Mouse (Mus musculus): ENCODE results near the gene Fnip2. TPM values are rescaled to one million over a fixed set of nuclear protein-coding genes. Genes with fewer than 3 reads are reported as not detected.

The Fnip2 gene
- total RNA-seq, 4 experiments from 2014 or later: 12.9 to 23.2 (median 16.2) TPM

DNA sequence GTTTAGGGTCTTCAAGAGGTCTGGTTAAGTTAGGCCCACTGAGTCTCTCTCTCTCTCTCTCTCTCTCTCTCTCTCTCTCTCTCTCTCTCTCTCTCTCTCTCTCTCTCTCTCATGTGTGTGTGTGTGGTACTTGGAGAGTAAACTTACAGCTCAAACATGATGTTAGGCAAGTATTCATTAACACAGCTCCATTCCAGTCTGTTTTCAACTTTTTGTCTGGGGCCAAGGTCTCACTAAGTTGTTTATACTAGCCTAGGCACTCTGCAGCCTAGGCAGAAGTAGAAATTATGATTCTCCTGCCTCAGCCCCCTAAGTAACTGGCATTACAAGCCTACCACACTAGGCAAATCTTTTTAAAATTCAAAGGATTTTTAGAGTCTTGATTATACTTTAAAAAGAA is 151.7 kb downstream of the Fnip2 start:
- DNase-seq (ENCODE audit: low spot score): no peak

DNA sequence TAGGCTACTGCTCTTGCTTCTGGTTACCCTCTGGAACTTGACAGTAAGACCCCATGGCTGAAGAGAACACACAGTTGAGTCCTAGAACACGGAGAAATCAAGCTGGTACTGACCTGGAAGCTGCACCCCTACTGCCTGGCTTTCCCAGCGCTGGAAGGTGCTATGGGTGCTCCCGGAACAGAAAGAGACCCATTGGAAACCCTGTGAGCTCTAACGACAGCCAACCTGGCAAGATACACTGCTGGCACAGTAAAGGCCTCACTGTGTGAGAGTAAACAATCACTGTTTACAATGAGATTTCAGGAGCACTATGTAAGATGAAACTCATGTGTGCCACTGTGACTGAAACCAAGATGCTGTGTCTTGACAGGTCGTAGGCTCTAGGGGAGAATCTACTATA is 152.5 kb downstream of the Fnip2 start:
- DNase-seq (ENCODE audit: low spot score): no peak

DNA sequence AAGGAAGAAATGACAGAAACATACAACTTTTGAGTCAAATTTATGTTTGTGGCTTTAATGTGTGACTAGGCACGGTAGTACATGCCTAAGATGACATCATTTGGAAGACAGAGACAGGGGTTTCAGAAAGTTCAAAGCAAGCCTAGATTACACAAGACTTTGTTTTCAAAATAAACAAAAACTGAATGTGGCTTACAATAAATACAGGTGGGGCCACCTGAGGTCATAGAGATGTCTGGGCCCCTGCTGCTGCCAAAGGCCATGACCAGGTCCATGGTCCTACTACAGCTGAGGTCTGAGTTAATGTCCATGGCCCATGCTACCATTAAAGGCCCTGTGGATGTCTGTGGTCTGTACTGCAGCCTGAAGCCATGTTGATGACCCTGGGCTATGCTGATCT is 154.1 kb downstream of the Fnip2 start:
- DNase-seq (ENCODE audit: low spot score): no peak

DNA sequence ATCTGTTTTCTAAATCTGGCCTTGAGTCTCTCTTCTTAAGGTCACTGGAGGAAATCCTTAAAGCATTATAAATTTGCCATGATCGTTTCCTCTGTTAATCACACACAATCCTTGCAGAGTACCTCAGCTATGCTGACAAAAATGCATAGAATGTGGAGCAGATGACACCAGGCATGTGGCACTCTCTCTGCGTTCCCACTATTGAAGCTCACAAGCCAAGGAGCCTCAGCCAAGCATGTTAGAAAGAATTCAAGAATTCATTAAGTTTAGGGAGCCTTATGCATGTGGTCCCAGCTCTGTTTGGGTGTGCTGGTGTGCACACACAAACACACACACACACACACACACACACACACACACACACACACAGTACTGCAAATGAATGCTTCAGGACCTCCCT is 155.9 kb downstream of the Fnip2 start:
- DNase-seq (ENCODE audit: low spot score): no peak

DNA sequence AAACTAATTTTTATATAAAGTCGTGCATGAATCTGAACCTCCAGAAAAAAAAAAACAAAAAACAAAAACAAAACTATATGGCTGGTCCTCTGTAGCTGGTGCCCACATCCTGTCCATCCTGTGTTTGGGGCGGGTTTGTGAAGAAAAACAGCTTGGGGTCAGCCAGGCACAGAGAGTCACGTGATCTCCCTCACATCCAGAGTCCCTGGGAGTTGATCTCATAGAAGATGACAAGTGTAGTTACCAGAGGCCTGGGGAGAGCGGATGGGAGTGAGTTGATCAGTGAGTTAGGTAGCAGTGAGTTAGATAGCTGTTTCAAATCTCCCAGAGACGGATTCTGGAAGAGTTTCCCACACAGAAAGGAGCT is 157.0 kb downstream of the Fnip2 start:
- no peak for DNase-seq (ENCODE audit: low spot score)

DNA sequence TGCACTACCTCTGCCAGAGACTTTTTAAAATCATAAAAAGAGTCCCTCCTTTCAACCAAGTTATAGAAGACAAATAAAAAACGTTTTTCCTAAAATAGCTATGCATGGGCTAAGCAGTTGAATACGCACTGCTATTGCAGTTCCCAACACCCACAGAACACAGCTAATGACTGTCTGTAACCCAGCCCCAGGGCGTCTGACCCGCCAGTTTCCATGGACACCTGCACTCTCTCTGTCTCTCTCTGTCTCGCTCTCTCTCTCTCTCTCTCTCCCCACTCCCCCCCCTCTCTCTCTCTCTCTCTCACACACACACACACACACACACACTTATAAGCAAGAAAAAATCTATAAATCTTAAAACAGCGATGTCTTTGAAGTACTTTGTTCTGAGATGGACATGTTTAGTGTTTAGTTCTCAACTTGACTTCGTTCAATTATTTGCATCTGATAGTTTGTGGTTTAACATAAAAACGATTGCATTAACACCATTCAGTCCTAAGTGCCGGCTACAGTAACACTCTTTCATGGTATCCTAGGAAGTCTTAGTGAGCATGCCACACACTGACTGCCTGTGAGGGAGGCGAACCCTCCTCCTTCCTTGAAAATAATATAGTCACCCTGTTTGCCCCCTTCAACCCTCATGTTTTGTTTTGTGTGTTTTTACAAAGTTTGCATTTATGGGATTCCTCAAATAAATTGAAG is 157.5 kb downstream of the Fnip2 start:
- no peak for DNase-seq (ENCODE audit: low spot score)

DNA sequence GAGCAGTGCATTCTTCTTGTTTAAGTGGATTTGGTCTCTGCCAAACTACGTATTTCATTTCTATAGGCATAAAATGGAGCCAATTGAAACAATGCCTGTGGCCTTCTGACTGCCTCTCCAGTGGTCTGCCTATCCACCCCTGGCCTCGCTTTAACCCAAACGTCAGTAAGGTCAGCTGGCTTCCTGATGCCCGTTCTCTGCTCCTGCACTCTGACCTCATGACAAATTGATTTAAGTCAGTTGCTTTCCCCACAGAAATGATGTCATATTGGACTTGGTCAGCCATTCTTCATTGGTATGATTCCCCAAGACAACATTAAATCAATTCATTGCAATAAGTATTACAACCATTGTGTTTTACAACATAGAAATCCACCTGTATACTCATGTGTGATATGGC is 159.1 kb downstream of the Fnip2 start:
- no peak for DNase-seq (ENCODE audit: low spot score)

Other genes starting within 250 kb of the Fnip2 start
- gene Gm17359, start 231.1 kb downstream of the Fnip2 start, total RNA-seq (2022): not detected
- 10 to 100 TPM; 37.7 to 45.5 (median 41.7) TPM for gene Ppid, start 23.5 kb upstream of the Fnip2 start, total RNA-seq (2022)
- 1 to 10 TPM; 1.6 to 1.7 (median 1.6) TPM for gene 4930579G24Rik, start 61.3 kb upstream of the Fnip2 start, total RNA-seq (2022)
- 100 to 1,000 TPM; 563 to 663 (median 598) TPM for gene Etfdh, start 61.7 kb upstream of the Fnip2 start, total RNA-seq (2022)
- gene Rxfp1, start 170.1 kb upstream of the Fnip2 start, total RNA-seq (2022): 1 to 10 TPM; 1.0 to 2.1 (median 2.0) TPM

All from heart, adult 8-10 months (tissue).